Mouse (Mus musculus): ENCODE data around the gene Ifitm5.

DNA sequence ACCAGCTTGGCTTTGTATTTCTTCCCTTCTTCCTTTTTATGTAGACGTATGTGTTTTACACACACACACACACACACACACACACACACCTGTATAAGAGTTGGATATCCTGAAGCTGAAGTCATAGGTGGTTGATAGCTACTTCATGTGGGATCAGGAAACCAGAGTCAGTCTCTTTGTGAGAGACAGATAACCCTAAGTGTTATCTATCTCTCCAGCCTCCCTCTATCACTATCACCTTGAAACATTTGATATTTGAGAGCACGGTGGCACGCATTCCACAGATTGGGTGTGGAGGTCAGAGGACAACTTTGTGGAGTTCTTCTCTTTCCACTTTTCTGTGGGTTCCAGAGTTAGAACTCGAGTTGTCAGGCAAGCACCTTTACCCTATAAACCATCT lies 30.2 kb downstream of the Ifitm5 start:
- no peak for TF ChIP-seq CTCF (IDR thresholded peaks at IDR 0.05)
- TF ChIP-seq EP300 (IDR thresholded peaks at IDR 0.05): no peak

Measured in lung, postnatal 0 days (tissue).